27 mouse cellular contexts compared by ENCODE assay signal in the genomic region with DNA sequence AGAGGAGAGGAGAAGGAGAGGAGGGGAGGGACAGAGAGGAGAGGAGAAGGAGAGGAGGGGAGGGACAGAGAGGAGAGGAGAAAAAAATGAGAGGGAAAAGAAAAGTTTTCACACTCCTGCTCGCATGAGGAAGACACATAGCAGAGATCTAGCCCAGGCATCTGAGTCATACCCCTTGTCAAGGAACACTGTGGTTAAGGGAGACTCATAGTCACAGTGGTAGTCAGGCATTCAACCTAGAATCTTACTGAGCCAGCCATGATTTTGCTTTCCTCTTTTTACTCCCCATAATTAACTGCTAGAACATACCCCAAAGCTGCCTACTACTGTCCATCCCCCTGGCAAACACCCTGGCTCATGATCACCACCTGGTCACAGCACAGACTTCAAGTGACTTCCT.
DNase-seq lines count a peak whose midpoint lies in the region; ATAC-seq and TF ChIP-seq lines count a peak whose summit lies in the region.
"Had no signal": no experiment of that assay in that cellular context is flagged by ENCODE, and none has a peak within 500 bp of the region (broad histone marks: within the 10 kb centered on the region; RNA-seq: fewer than 3 reads in every experiment).

No protein-coding gene starts in this region.

- no peak for TF ChIP-seq EP300 in stomach, postnatal 0 days (optimal IDR thresholded peaks at IDR 0.05)

- no peak overlapping the region for H3ac ChIP-seq in C2C12 (ENCODE audit: control insufficient read depth, insufficient read length, low read depth)

- no peak for TF ChIP-seq CTCF in C2C12 (IDR thresholded peaks at IDR 0.05; ENCODE audit: control insufficient read depth, insufficient read depth, insufficient read length)
- no peak for TF ChIP-seq CTCF in stomach, postnatal 0 days (IDR thresholded peaks at IDR 0.05; ENCODE audit: low read depth)
- TF ChIP-seq CTCF in layer of hippocampus, adult 2 months (conservative IDR thresholded peaks at IDR 0.05) = no peak

- H3K27me3 ChIP-seq in C2C12 (ENCODE audit: control insufficient read depth, insufficient read depth, insufficient read length) = no peaks in the 10 kb centered on the region
- no peaks in the 10 kb centered on the region for H3K27me3 ChIP-seq in forebrain, embryonic 16.5 days (replicated peaks; ENCODE audit: control insufficient read depth, insufficient read depth, low read length)
- no peaks in the 10 kb centered on the region for H3K27me3 ChIP-seq in stomach, postnatal 0 days (ENCODE audit: control insufficient read depth, insufficient read depth, low read length)
- H3K27me3 ChIP-seq: embryonic facial prominence, embryonic 13.5 days; embryonic facial prominence, embryonic 15.5 days; forebrain, embryonic 12.5 days had no signal

- no peaks in the 10 kb centered on the region for H3K79me2 ChIP-seq in C2C12 (ENCODE audit: control insufficient read depth, insufficient read depth)

- no peak overlapping the region for H3K9ac ChIP-seq in forebrain, embryonic 16.5 days (replicated peaks; ENCODE audit: low read depth, low read length)
- H3K9ac ChIP-seq in stomach, postnatal 0 days (ENCODE audit: low read length) = no peak overlapping the region
- H3K9ac ChIP-seq: embryonic facial prominence, embryonic 13.5 days; embryonic facial prominence, embryonic 15.5 days; forebrain, embryonic 12.5 days; forebrain, postnatal 0 days had no signal

- 80% methylated on average over 1 of the region's 1 CpGs for WGBS in forebrain, embryonic 16.5 days
- 83% methylated on average over 1 of the region's 1 CpGs for WGBS in stomach, postnatal 0 days

- no peak overlapping the region for H3K4me2 ChIP-seq in forebrain, embryonic 16.5 days (ENCODE audit: low read length)
- no peak overlapping the region for H3K4me2 ChIP-seq in stomach, postnatal 0 days (replicated peaks; ENCODE audit: low read depth)
- H3K4me2 ChIP-seq: embryonic facial prominence, embryonic 13.5 days; embryonic facial prominence, embryonic 15.5 days; forebrain, embryonic 12.5 days had no signal

- H3K9me3 ChIP-seq in forebrain, embryonic 16.5 days (ENCODE audit: control insufficient read depth, low read length) = no peaks in the 10 kb centered on the region
- H3K9me3 ChIP-seq in stomach, postnatal 0 days (ENCODE audit: control insufficient read depth, low read length) = no peaks in the 10 kb centered on the region
- H3K9me3 ChIP-seq: embryonic facial prominence, embryonic 13.5 days; embryonic facial prominence, embryonic 15.5 days; forebrain, embryonic 10.5 days; forebrain, embryonic 12.5 days had no signal

- H3K79me3 ChIP-seq in C2C12 (ENCODE audit: low read depth) = no peaks in the 10 kb centered on the region

- H3K4me3 ChIP-seq in C2C12 (ENCODE audit: insufficient read depth, poor library complexity, severe bottlenecking) = no peak overlapping the region
- no peak overlapping the region for H3K4me3 ChIP-seq in forebrain, embryonic 16.5 days (replicated peaks; ENCODE audit: low read length)
- H3K4me3 ChIP-seq in stomach, postnatal 0 days (ENCODE audit: low read depth, low read length) = no peak overlapping the region
- H3K4me3 ChIP-seq in layer of hippocampus, adult 2 months = no peak overlapping the region
- H3K4me3 ChIP-seq: embryonic facial prominence, embryonic 13.5 days; embryonic facial prominence, embryonic 15.5 days; erythroblast, embryonic 14.5 days; forebrain, embryonic 10.5 days; forebrain, embryonic 12.5 days had no signal

- DNase-seq in 3134 (ENCODE audit: extremely low read depth, insufficient read length, low spot score) = peak; percentile 44
- peak; percentile 64 for DNase-seq in NIH3T3 (ENCODE audit: low read depth)
- DNase-seq in brain, adult 2 months (ENCODE audit: low read depth, low spot score) = peak; percentile 57
- DNase-seq in stomach, postnatal 0 days (ENCODE audit: low spot score) = no peak
- no peak for DNase-seq in layer of hippocampus, adult 2 months (ENCODE audit: low spot score in 2 of 2)
- DNase-seq in kidney, postnatal 25 days = no peak
- DNase-seq: adrenal gland, adult 8-10 months; adrenal gland, postnatal 14 days; adrenal gland, postnatal 36 days; B cell, adult 2 months; cerebellum, adult 11 months; cerebellum, adult 18-20 months; cerebellum, adult 8-10 months; cerebellum, adult 9-11 months; cerebellum, postnatal 14 days; cerebellum, postnatal 36 days; embryo, embryonic 11 days; forebrain, postnatal 0 days had no signal

- no peaks in the 10 kb centered on the region for H3K36me3 ChIP-seq in C2C12 (ENCODE audit: control insufficient read depth, insufficient read depth)
- H3K36me3 ChIP-seq in forebrain, embryonic 16.5 days (ENCODE audit: control insufficient read depth, insufficient read depth) = no peaks in the 10 kb centered on the region
- H3K36me3 ChIP-seq in stomach, postnatal 0 days (ENCODE audit: control insufficient read depth, insufficient read depth, low read length) = no peaks in the 10 kb centered on the region
- H3K36me3 ChIP-seq: embryonic facial prominence, embryonic 13.5 days; embryonic facial prominence, embryonic 15.5 days; forebrain, embryonic 10.5 days; forebrain, embryonic 12.5 days had no signal

- ATAC-seq in forebrain, embryonic 16.5 days = no peak
- ATAC-seq in stomach, postnatal 0 days (ENCODE audit: low FRiP score, low TSS enrichment) = no peak
- ATAC-seq: activated CD4-positive, CD25-positive, alpha-beta regulatory T cell, adult 4 months; forebrain, embryonic 14.5 days; forebrain, postnatal 0 days had no signal

- no peak overlapping the region for H3K27ac ChIP-seq in forebrain, embryonic 16.5 days (ENCODE audit: low read length)
- no peak overlapping the region for H3K27ac ChIP-seq in stomach, postnatal 0 days (replicated peaks)
- no peak overlapping the region for H3K27ac ChIP-seq in layer of hippocampus, adult 2 months
- H3K27ac ChIP-seq: embryonic facial prominence, embryonic 13.5 days; embryonic facial prominence, embryonic 15.5 days; forebrain, embryonic 10.5 days; forebrain, embryonic 12.5 days had no signal

- no peaks in the 10 kb centered on the region for H3K4me1 ChIP-seq in forebrain, embryonic 16.5 days (replicated peaks; ENCODE audit: control insufficient read depth, insufficient read depth, low read length)
- H3K4me1 ChIP-seq in stomach, postnatal 0 days (replicated peaks; ENCODE audit: control insufficient read depth, insufficient read depth) = no peaks in the 10 kb centered on the region
- H3K4me1 ChIP-seq: embryonic facial prominence, embryonic 13.5 days; embryonic facial prominence, embryonic 15.5 days; forebrain, embryonic 10.5 days; forebrain, embryonic 12.5 days had no signal

TF ChIP-seq in C2C12, 6 proteins besides CTCF, POLR2A, EP300 and RAD21:
- no peak for TF ChIP-seq CEBPB (IDR thresholded peaks at IDR 0.05; ENCODE audit: low read depth)
- no peak for TF ChIP-seq MYOG (IDR thresholded peaks at IDR 0.05; ENCODE audit: control insufficient read depth, extremely low read depth, insufficient read length)
- TF ChIP-seq MAX (IDR thresholded peaks at IDR 0.05) = peak; percentile 74
- TF ChIP-seq USF1 (IDR thresholded peaks at IDR 0.05; ENCODE audit: low read depth) = no peak
- no peak for TF ChIP-seq FOSL1 (IDR thresholded peaks at IDR 0.05; ENCODE audit: insufficient read depth, low read length, poor library complexity, severe bottlenecking)
- no peak for TF ChIP-seq MYOD1 (IDR thresholded peaks at IDR 0.05; ENCODE audit: control insufficient read depth, insufficient read length, low read depth)
TF ChIP-seq in C2C12: peak in this region for 1.

Comparison
In these comparisons a context has a peak if more than half of its experiments do, and no peak if none do; other contexts are left out.
1. DNase-seq: peak in 3134 (single experiment), NIH3T3 (single experiment) and brain, adult 2 months (single experiment); none in stomach, postnatal 0 days (single experiment), layer of hippocampus, adult 2 months (0 of 2) and kidney, postnatal 25 days (0 of 2).